Mouse (Mus musculus): ENCODE results near the gene Eya3.
"Not testable (repeated sequence)": the region's sequence is repeated elsewhere in the genome, so short reads cannot be mapped to it uniquely, and the experiment has no call there.

GRCm38 (mm10) chr4:132763125-132763524, 124.3 kb downstream of the Eya3 start:
- peak in 1 of 2 experiments; percentile 20; a peak in 1 of 4 replicates for TF ChIP-seq CTCF (conservative IDR thresholded peaks at IDR 0.05 in 1 of 2, IDR thresholded peaks at IDR 0.05 in 1 of 2; ENCODE audit: low read depth in 2 of 2, low read length in 2 of 2)
- not testable (repeated sequence) for TF ChIP-seq POLR2A (IDR thresholded peaks at IDR 0.05; ENCODE audit: low read depth, low read length)
